Mouse (Mus musculus) stomach, embryonic 16.5 days (tissue): Measurements from ENCODE around the gene Nectin2. TPM values are rescaled to one million over a fixed set of nuclear protein-coding genes. Genes with fewer than 3 reads are reported as not detected.

Source experiments
- ATAC-seq: fragments of 200-750 bp; cut with Nextera tagmentation; 2 replicates; pipeline ENCODE4 v1.8.0; 2017; ENCODE audit warnings: moderate number of reproducible peaks, moderate TSS enrichment; ENCODE audit not compliant: insufficient read depth, low FRiP score
- H3K27ac ChIP-seq: fragments of 300-500 bp; sonication (generic); 2 replicates; pipeline ENCODE4 v1.5.1; 2014; ENCODE audit warnings: low read length
- H3K27me3 ChIP-seq: fragments of 300-500 bp; sonication (generic); 2 replicates; pipeline ENCODE4 v1.6.1; 2014; ENCODE audit warnings: low read length, control low read depth, mixed read lengths; ENCODE audit not compliant: control insufficient read depth, insufficient read depth
- H3K36me3 ChIP-seq: fragments of 300-500 bp; sonication (generic); 2 replicates; pipeline ENCODE4 v1.6.1; 2014; ENCODE audit warnings: low read length; ENCODE audit not compliant: control insufficient read depth, insufficient read depth
- H3K4me1 ChIP-seq: fragments of 300-500 bp; sonication (generic); 2 replicates; pipeline ENCODE4 v1.6.1; 2014; ENCODE audit warnings: low read length, control low read depth, mixed read lengths; ENCODE audit not compliant: control insufficient read depth, insufficient read depth
- H3K4me2 ChIP-seq: fragments of 300-500 bp; sonication (generic); 2 replicates; pipeline ENCODE4 v1.6.1; 2014; ENCODE audit warnings: low read depth, low read length, mixed read lengths
- H3K4me3 ChIP-seq: fragments of 300-500 bp; sonication (generic); replicated peaks from 2 replicates; pipeline ENCODE4 v1.5.1; 2014; ENCODE audit warnings: mild to moderate bottlenecking, low read length
- H3K9ac ChIP-seq: fragments of 300-500 bp; sonication (generic); 2 replicates; pipeline ENCODE4 v1.6.1; 2014; ENCODE audit warnings: low read length
- H3K9me3 ChIP-seq: fragments of 300-500 bp; sonication (generic); replicated peaks from 2 replicates; pipeline ENCODE4 v1.6.1; 2016; ENCODE audit warnings: low read length, control low read depth; ENCODE audit not compliant: control insufficient read depth
- WGBS: fragments of 180-500 bp; shearing (Covaris S2); extraction: QIAGEN DNeasy Blood & Tissue Kit; methylation state at CpG from one replicate; pipeline ENCODE4 v1.1.7; 2014; 5-methylcytosine and 5-hydroxymethylcytosine counted together
- polyA plus RNA-seq: library from polyadenylated mRNA; unstranded; fragments of >200 nt; fragmentation: Nextera tagmentation; extraction: Ambion mirVana; gene quantifications from 2 replicates; pipeline ENCODE4 v1.2.1, GENCODE M21; 2015

Nectin2 gene
- polyA plus RNA-seq, 1 experiment from 2014 or later: 98.6 TPM

- H3K27ac ChIP-seq: no peak overlapping the region
- H3K4me3 ChIP-seq: no peak overlapping the region
- peaks cover 15% of the 10 kb centered on the region for H3K4me1 ChIP-seq
- H3K9me3 ChIP-seq: no peaks in the 10 kb centered on the region
- H3K27me3 ChIP-seq: no peaks in the 10 kb centered on the region
- no peak overlapping the region for H3K4me2 ChIP-seq
- no peak overlapping the region for H3K9ac ChIP-seq
- peaks cover 26% of the 10 kb centered on the region for H3K36me3 ChIP-seq
- 92% methylated on average over 4 of the region's 4 CpGs for WGBS
- no peak for ATAC-seq
Observed at GRCm38 (mm10) chr7:19704475-19704874, 45.8 kb downstream of the Nectin2 start.

- peaks cover 17% of the 10 kb centered on the region for H3K36me3 ChIP-seq
Observed at GRCm38 (mm10) chr7:19702859-19703555, 47.3 kb downstream of the Nectin2 start.

GRCm38 (mm10) chr7:19701069-19701761, 49.1 kb downstream of the Nectin2 start:
- peak; percentile 82 for ATAC-seq
- Histone ChIP-seq H3K36me3 (peaks cover 8% of the 10 kb centered on the region; the same call in 1 of the 2 replicates), H3K27ac (peak overlapping the region; percentile 64), H3K4me1 (peaks cover 26% of the 10 kb centered on the region), H3K9ac (peak overlapping the region; percentile 47), H3K9me3 (no peaks in the 10 kb centered on the region), H3K4me2 (peak overlapping the region; percentile 13; the same call in 1 of the 2 replicates), H3K4me3 (no peak overlapping the region), H3K27me3 (no peaks in the 10 kb centered on the region)
- 26% methylated on average over 21 of the region's 22 CpGs for WGBS

More at GRCm38 (mm10) chr7:19702859-19703555, 47.3 kb downstream of the Nectin2 start:
- no peak overlapping the region for H3K9ac ChIP-seq
- H3K4me1 ChIP-seq: peaks cover 26% of the 10 kb centered on the region
- no peak overlapping the region for H3K4me3 ChIP-seq
- 91% methylated on average over 16 of the region's 16 CpGs for WGBS
- no peaks in the 10 kb centered on the region for H3K27me3 ChIP-seq
- ATAC-seq: no peak
- H3K27ac ChIP-seq: no peak overlapping the region
- H3K4me2 ChIP-seq: no peak overlapping the region
- no peaks in the 10 kb centered on the region for H3K9me3 ChIP-seq

GRCm38 (mm10) chr7:19700299-19701068, 49.8 kb downstream of the Nectin2 start:
- ATAC-seq: no peak
- Histone ChIP-seq H3K27me3 (no peaks in the 10 kb centered on the region), H3K4me1 (peaks cover 26% of the 10 kb centered on the region), H3K4me3 (no peak overlapping the region), H3K36me3 (peaks cover 8% of the 10 kb centered on the region; the same call in 1 of the 2 replicates), H3K27ac (peak overlapping the region; percentile 48), H3K9me3 (no peaks in the 10 kb centered on the region), H3K4me2 (peak overlapping the region; percentile 13; the same call in 1 of the 2 replicates), H3K9ac (peak overlapping the region; percentile 40)
- WGBS: 53% methylated on average over 12 of the region's 12 CpGs

- no peak for ATAC-seq
- Histone ChIP-seq H3K9ac (no peak overlapping the region), H3K36me3 (peaks cover 8% of the 10 kb centered on the region; the same call in 1 of the 2 replicates), H3K9me3 (no peaks in the 10 kb centered on the region), H3K4me3 (no peak overlapping the region), H3K4me1 (peaks cover 32% of the 10 kb centered on the region), H3K4me2 (peak overlapping the region; percentile 50; the same call in 1 of the 2 replicates), H3K27ac (no peak overlapping the region), H3K27me3 (no peaks in the 10 kb centered on the region)
- 78% methylated on average over 4 of the region's 4 CpGs for WGBS
Observed at GRCm38 (mm10) chr7:19699827-19700148, 50.5 kb downstream of the Nectin2 start.

GRCm38 (mm10) chr7:19698907-19699826, 51.1 kb downstream of the Nectin2 start, which contains the start of gene Apoe:
Gene Apoe (minus strand): TSS chr7:19699188.
- no peaks in the 10 kb centered on the region for H3K27me3 ChIP-seq
- ATAC-seq: peak; percentile 33; the same call in 1 of the 2 replicates
- peak within 1 kb of the TSS; percentile 50 for H3K4me2 ChIP-seq
- H3K9me3 ChIP-seq: no peaks in the 10 kb centered on the region
- 5% methylated on average over 20 of the region's 20 CpGs for WGBS
- peak within 1 kb of the TSS; percentile 51 for H3K9ac ChIP-seq
- 0 out of 2 replicates have a peak within 1 kb of the TSS, but pooled peaks have one; percentile 31 for H3K27ac ChIP-seq
- peaks cover 34% of the 10 kb centered on the region for H3K4me1 ChIP-seq
- peaks cover 8% of the 10 kb centered on the region; the same call in 1 of the 2 replicates for H3K36me3 ChIP-seq
- H3K4me3 ChIP-seq: peak within 1 kb of the TSS; percentile 40

- Histone ChIP-seq H3K27ac (no peak overlapping the region), H3K4me3 (peak overlapping the region; percentile 40), H3K4me1 (peaks cover 43% of the 10 kb centered on the region), H3K4me2 (peak overlapping the region; percentile 50), H3K36me3 (peaks cover 8% of the 10 kb centered on the region; the same call in 1 of the 2 replicates), H3K9me3 (no peaks in the 10 kb centered on the region), H3K27me3 (no peaks in the 10 kb centered on the region), H3K9ac (peak overlapping the region; percentile 51)
- WGBS: 4% methylated on average over 28 of the region's 28 CpGs
- ATAC-seq: no peak
Observed at GRCm38 (mm10) chr7:19697949-19698906, 52.1 kb downstream of the Nectin2 start.
